ENCODE assay signal across 8 mouse cellular contexts in the genomic region with DNA sequence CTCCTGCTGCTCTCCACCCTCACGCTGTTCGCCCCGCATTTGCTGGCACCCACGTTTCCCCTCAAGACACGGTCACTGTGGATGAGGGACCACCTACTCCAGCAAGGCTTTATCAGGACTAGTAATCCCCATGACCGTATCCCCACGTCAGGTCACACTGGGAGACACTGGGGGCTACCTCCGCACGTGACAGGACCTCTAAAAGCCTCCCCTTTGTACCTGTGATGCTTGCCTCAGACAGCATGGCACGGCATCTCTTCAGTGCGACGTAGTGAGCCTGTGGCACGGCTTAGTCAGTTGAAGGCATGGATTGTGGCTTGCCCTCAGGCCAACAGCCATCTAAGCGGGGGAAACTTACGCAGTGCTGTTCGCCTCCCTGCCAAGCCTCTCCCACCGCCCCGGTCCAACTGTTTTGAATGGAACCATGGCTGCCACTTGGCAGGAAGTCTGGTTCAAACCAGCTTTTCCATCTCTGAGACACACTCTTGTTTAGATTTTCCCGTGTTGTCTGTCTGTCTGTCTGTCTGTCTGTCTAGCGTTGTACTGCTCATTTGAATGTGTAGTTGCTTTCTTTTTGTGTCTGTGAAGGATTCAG.
A peak's percentile ranks its signal among the peaks of the same experiment; 100 is the strongest.
DNase-seq lines count a peak whose midpoint lies in the region; ATAC-seq and TF ChIP-seq lines count a peak whose summit lies in the region.

No protein-coding gene starts in this region.

- in situ Hi-C loops in ES-E14 (cut with MboI; ENCODE audit: low sequenced_read_pairs in 2 of 2, unreplicated experiment in 2 of 2) = loop anchor here in 1 of 2 experiments (10.0 kb wide), 1 partner anchor 503 kb away; no protein-coding TSS in a partner anchor

- H3K9ac ChIP-seq in hindbrain, postnatal 0 days (replicated peaks; ENCODE audit: low read length) = 0 out of 2 replicates have a peak overlapping the region, but pooled peaks have one; percentile 3
- H3K9ac ChIP-seq in hindbrain, embryonic 12.5 days = no peak overlapping the region
- peak overlapping the region; percentile 12; the same call in 1 of the 2 replicates for H3K9ac ChIP-seq in ES-E14 (ENCODE audit: insufficient read depth, low read depth, low read length, poor library complexity, severe bottlenecking)
- H3K9ac ChIP-seq in forebrain, postnatal 0 days = peak overlapping the region; percentile 28; the same call in 1 of the 2 replicates

- peak overlapping the region; percentile 32; the same call in 1 of the 2 replicates for H3K27ac ChIP-seq in hindbrain, postnatal 0 days
- H3K27ac ChIP-seq in hindbrain, embryonic 12.5 days = no peak overlapping the region
- no peak overlapping the region for H3K27ac ChIP-seq in ES-E14 (ENCODE audit: insufficient read depth, low read depth, low read length, poor library complexity, severe bottlenecking)
- H3K27ac ChIP-seq in forebrain, postnatal 0 days (ENCODE audit: low read depth, low read length) = no peak overlapping the region

- peak overlapping the region; percentile 34 for H3K4me2 ChIP-seq in hindbrain, postnatal 0 days (ENCODE audit: low read depth, low read length)
- no peak overlapping the region for H3K4me2 ChIP-seq in hindbrain, embryonic 12.5 days (replicated peaks)
- H3K4me2 ChIP-seq in forebrain, postnatal 0 days (ENCODE audit: low read depth) = peak overlapping the region; percentile 31

- no peaks in the 10 kb centered on the region for H3K9me3 ChIP-seq in hindbrain, postnatal 0 days (ENCODE audit: low read length)
- H3K9me3 ChIP-seq in hindbrain, embryonic 12.5 days (replicated peaks) = no peaks in the 10 kb centered on the region
- no peaks in the 10 kb centered on the region for H3K9me3 ChIP-seq in ES-E14 (ENCODE audit: control insufficient read depth, insufficient read depth, low read depth, low read length)
- no peaks in the 10 kb centered on the region for H3K9me3 ChIP-seq in forebrain, postnatal 0 days (ENCODE audit: low read length)

- H3K36me3 ChIP-seq in hindbrain, postnatal 0 days (ENCODE audit: insufficient read depth, low read length) = no peaks in the 10 kb centered on the region
- H3K36me3 ChIP-seq in hindbrain, embryonic 12.5 days = no peaks in the 10 kb centered on the region
- H3K36me3 ChIP-seq in ES-E14 (ENCODE audit: control insufficient read depth, insufficient read depth, low read length, poor library complexity, severe bottlenecking) = no peaks in the 10 kb centered on the region
- H3K36me3 ChIP-seq in forebrain, postnatal 0 days (ENCODE audit: insufficient read depth) = no peaks in the 10 kb centered on the region

- peak; percentile 45; the same call in 1 of the 2 replicates for ATAC-seq in hindbrain, postnatal 0 days
- no peak for ATAC-seq in hindbrain, embryonic 12.5 days (ENCODE audit: low FRiP score)
- ATAC-seq in forebrain, postnatal 0 days = peak; percentile 68
- no peak for ATAC-seq in CD4-positive, CD25-positive, alpha-beta regulatory T cell, adult 4 months

- peak; percentile 28 for DNase-seq in hindbrain, postnatal 0 days (ENCODE audit: low spot score)
- no peak for DNase-seq in ES-E14 (ENCODE audit: low read depth, low spot score)
- peak; percentile 69 for DNase-seq in forebrain, postnatal 0 days
- peak; percentile 56 for DNase-seq in lung, postnatal 36 days
- DNase-seq in c-Kit-positive CD71-positive TER-119-positive erythroid progenitor cells, embryonic 14.5 days (ENCODE audit: low spot score) = no peak
- no peak for DNase-seq in right cerebral cortex, adult 18-20 months

- no peaks in the 10 kb centered on the region for H3K4me1 ChIP-seq in hindbrain, postnatal 0 days (ENCODE audit: insufficient read depth, low read length)
- peaks cover 8% of the 10 kb centered on the region; the same call in 1 of the 2 replicates for H3K4me1 ChIP-seq in hindbrain, embryonic 12.5 days
- peaks cover 0 to 4% of the 10 kb centered on the region in 2 experiments; a peak in 3 of 4 replicates for H3K4me1 ChIP-seq in ES-E14 (ENCODE audit: control insufficient read depth in 2 of 2, insufficient read depth in 2 of 2, low read length in 2 of 2, poor library complexity in 1 of 2)
- peaks cover under 1% of the 10 kb centered on the region; the same call in 1 of the 2 replicates for H3K4me1 ChIP-seq in forebrain, postnatal 0 days (ENCODE audit: insufficient read depth)

- no peak overlapping the region for H3K4me3 ChIP-seq in hindbrain, postnatal 0 days (ENCODE audit: low read length)
- no peak overlapping the region for H3K4me3 ChIP-seq in hindbrain, embryonic 12.5 days
- H3K4me3 ChIP-seq in ES-E14 (ENCODE audit: insufficient read depth in 1 of 2, low read depth in 1 of 2, low read length in 2 of 2, poor library complexity in 1 of 2, severe bottlenecking in 1 of 2) = peak overlapping the region in 1 of 2 experiments; percentile 23; a peak in 3 of 4 replicates
- H3K4me3 ChIP-seq in forebrain, postnatal 0 days (ENCODE audit: low read depth, low read length) = peak overlapping the region; percentile 16; the same call in 1 of the 2 replicates

- H3K27me3 ChIP-seq in hindbrain, postnatal 0 days (ENCODE audit: insufficient read depth, low read length) = no peaks in the 10 kb centered on the region
- no peaks in the 10 kb centered on the region for H3K27me3 ChIP-seq in hindbrain, embryonic 12.5 days
- no peaks in the 10 kb centered on the region for H3K27me3 ChIP-seq in forebrain, postnatal 0 days (ENCODE audit: insufficient read depth, low read length)

- no peak for TF ChIP-seq CTCF in hindbrain, postnatal 0 days (IDR thresholded peaks at IDR 0.05; ENCODE audit: low read depth)
- no peak for TF ChIP-seq CTCF in forebrain, postnatal 0 days (IDR thresholded peaks at IDR 0.05; ENCODE audit: low read depth)

- 62% methylated on average over 20 of the region's 20 CpGs for WGBS in hindbrain, postnatal 0 days
- 73% methylated on average over 20 of the region's 20 CpGs for WGBS in hindbrain, embryonic 12.5 days
- WGBS in forebrain, postnatal 0 days = 52% methylated on average over 20 of the region's 20 CpGs

TF ChIP-seq in ES-E14, 5 proteins besides CTCF, POLR2A, EP300 and RAD21:
- TF ChIP-seq MAFK (IDR thresholded peaks at IDR 0.05; ENCODE audit: insufficient read depth, low read depth, low read length) (no peak), CHD2 (IDR thresholded peaks at IDR 0.05; ENCODE audit: low read depth, low read length) (no peak), ZC3H11A (IDR thresholded peaks at IDR 0.05; ENCODE audit: borderline replicate concordance, low read depth, low read length) (no peak), ZNF384 (IDR thresholded peaks at IDR 0.05; ENCODE audit: low read depth, low read length) (no peak), HCFC1 (IDR thresholded peaks at IDR 0.05; ENCODE audit: borderline replicate concordance, insufficient read depth, low read length) (no peak)

Comparison
In these comparisons a context has a peak if more than half of its experiments do, and no peak if none do; other contexts are left out.
1. ATAC-seq: peak in hindbrain, postnatal 0 days (single experiment) and forebrain, postnatal 0 days (single experiment); none in hindbrain, embryonic 12.5 days (single experiment) and CD4-positive, CD25-positive, alpha-beta regulatory T cell, adult 4 months (single experiment).
2. DNase-seq: peak in hindbrain, postnatal 0 days (single experiment), forebrain, postnatal 0 days (single experiment) and lung, postnatal 36 days (single experiment); none in ES-E14 (single experiment), c-Kit-positive CD71-positive TER-119-positive erythroid progenitor cells, embryonic 14.5 days (single experiment) and right cerebral cortex, adult 18-20 months (single experiment).